Mouse (Mus musculus) T-helper 1 cell (primary cell): ENCODE measurements around the gene Tbccd1.
"Not testable (repeated sequence)": the region's sequence is repeated elsewhere in the genome, so short reads cannot be mapped to it uniquely, and the experiment has no call there.

Experiments used
- in situ Hi-C: fragments of 300-600 bp; cut with MboI, MseI; formaldehyde crosslinking; loops from one replicate; pipeline ENCODE4 v1.15.1; 2025; ENCODE audit warnings: high pct_unique_total_duplicates

The Tbccd1 gene

GRCm38 (mm10) chr16:22789908-22790367 is 67.5 kb downstream of the Tbccd1 start:
- in situ Hi-C loops = no loop called here

DNA sequence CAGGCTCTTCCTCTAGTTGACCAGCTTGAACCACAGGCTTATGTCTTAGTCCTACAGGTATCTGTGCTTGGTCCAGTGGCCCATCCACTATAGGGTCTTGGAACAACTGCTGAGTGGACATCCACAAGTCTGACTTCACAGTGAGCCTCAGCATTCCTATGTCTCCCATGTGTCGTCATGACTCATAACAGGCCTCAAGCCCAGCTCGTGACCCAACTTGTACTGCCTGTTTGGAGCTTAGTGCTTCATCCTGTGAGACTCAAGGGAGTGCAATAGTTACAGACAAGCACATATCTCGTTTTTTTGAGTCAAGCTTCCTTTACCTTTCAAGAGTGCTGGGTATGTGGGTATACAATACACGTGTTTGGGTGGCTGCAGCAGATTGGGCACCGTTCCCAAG is 74.8 kb downstream of the Tbccd1 start:
- in situ Hi-C loops = no loop called here

DNA sequence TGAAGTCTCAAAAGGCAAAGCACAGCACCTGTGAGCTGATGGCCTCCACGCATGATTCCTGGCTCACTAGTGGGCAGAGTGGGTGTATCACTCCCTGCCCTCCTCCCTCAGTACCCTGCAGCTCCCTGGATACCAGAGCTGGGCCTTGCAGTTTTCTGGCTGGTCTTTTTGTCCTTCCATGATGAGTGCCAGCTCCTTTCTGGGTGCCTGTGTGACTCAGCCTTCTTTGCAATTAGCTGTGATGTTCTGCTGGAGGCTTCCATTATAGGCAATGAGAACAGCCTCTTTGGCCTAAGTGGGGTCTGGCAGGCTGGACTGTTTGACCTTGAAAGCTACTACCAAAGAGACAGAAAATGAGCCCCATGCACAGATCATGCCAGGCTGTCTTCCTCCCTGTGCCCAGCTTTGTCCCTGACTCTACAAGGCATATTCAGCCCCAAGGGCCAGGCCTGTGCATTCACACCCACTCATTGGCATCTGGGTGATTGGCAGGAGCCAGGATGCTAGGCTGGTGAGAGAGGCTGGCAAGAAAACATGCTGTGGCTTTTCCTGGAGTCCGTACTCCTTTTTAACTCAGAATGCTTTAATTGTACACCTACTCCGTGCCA is 78.1 kb downstream of the Tbccd1 start:
- in situ Hi-C loops = no loop called here

- in situ Hi-C loops = not testable (repeated sequence)
Measured at GRCm38 (mm10) chr16:22778296-22778695, 79.2 kb downstream of the Tbccd1 start.

DNA sequence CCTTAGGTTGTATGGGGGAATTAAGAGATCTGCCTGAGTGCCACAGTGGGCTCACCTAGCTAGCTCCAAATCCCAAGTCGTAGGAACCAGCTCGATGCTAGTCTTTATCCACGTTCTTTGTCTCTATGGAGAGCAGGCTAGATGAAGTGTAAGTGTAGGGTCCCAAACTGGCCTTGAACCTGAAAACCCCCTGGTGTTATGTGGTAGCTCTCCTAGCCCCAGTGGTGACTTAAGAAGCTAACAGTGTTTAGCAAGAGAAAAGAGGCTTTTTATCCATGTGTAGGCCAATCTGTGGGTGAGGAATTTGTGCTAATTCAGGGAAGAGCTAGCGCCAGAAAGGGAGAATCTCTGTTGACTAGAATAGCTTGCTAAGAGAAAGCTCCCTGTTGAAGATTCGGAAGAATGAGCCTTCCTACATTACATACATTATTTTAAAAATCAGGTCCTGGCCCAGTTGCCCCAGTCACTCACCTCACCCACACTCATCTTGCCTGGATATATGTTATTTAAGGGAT is 81.9 kb downstream of the Tbccd1 start:
- in situ Hi-C loops = no loop called here

DNA sequence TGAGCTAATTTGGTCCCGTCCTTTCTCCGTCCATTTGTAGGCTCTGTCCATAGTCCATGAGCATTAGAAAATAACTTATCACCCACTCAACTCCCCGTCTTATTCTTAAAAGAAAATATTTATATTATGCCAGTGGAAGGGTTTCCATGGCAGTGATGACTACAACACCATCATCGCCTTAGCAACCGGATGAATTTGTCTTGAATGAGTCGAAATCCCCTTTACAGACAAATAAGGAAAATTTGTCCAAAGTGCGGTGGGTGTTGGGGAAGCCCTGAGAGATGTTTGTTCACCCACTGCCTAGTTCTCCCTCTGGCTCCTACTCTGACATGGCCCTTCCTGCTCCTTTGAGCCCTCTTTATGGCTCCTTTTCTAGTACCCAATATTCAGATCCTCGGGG is 88.8 kb downstream of the Tbccd1 start:
- in situ Hi-C loops = no loop called here

DNA sequence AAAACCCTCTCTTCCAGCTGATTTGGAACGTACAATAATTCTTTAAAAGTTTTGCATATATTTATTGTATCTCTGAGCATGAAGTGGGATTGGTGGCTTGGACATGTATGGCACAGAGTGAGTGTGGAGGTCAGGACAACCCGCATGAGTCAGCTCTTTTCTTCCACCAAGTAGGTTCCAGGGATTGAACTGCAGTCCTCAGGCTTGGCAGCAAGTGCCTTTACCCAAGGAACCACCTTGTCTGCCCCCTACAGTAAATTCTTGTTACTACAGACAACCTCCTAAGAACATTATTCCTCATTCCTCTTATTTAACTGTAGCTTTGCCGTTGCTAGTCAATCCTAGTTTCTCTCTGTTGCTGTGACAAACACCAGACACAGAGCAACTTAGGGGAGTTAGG is 90.1 kb downstream of the Tbccd1 start:
- in situ Hi-C loops = no loop called here

DNA sequence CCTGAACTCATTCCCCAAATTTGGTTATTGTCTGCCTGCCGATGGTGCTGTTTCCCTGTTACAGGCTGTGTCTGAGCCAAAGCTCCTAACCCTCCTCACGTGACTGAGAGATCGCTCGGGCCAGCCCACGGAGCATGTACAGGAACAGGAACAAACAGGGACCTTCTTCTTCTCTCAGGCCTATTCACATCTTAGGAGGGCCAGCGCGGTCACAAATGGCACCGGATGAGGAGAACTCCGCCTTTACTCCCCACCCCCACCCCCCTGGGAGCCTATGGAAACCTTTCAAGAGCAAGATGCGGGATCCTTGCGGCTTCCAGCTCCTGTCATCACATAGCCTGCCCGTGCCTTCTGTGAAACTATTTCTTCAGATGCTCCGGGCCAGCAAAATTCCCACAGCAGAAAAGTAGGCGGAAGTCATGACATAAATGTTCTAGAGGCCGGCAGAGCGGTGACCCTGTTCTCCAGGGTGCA is 90.7 kb downstream of the Tbccd1 start:
- in situ Hi-C loops = no loop called here

DNA sequence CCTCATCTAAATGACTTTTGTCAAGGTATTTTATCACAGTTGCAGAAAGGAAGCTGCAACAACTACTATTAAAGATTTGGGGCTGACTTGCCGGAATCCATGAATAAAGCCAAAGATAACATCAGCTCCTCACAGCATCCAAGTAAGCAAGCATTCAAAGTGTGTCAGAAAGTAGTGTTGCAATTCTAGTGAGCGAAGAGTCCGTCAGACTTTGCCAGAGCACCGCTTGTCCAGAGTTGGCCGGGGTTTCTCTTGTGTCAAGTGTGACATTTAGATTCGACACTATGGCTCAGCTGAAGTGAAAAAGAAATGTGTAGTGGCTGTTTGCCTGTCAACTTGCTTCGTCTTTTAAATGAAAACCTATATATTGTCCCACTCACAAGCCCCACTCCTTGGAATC is 91.9 kb downstream of the Tbccd1 start:
- in situ Hi-C loops = no loop called here
